Mouse (Mus musculus): ENCODE data around the gene Fibin. TPM values are rescaled to one million over a fixed set of nuclear protein-coding genes. Genes with fewer than 3 reads are reported as not detected.

Fibin gene
- polyA plus RNA-seq, 1 experiment = 49.2 TPM

DNA sequence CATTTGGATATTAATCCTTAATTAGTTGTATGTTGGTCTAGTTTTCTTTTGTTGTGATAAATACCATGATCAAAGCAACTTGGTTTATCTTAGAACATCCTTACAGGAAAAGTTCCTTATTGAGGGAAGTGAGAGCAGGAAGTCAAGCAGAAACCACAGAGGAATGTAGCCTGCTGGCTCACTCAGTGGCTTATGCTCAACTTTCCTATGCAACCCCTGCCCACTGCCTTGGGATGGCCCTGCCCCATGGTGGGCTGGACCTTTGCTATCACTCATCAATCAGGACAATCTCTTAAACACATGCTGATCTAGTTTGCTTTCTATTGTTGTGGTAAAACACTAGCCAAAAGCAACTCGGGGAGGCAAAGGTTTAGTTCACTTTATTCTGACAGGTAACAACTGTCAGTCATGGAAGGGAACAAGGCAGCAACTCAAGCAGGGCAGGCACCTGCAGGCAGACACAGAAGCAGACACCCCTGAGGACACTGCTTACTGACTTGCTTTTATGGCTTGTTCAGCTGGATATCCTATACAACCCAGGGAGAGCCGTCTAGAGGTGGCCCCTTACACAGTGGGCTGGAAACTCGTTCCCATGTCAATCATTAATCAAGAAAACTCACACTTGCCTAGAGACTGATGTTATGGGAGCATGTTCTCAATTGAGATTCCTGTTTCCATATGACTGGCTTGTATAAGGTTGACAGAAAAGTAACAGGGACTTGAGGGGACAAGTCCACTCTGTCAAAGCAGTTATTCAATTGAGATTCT lies 46.7 kb downstream of the Fibin start:
- H3K4me1 ChIP-seq (ENCODE audit: control insufficient read depth, insufficient read depth, low read length) = no peaks in the 10 kb centered on the region
- no peak overlapping the region for H3K4me3 ChIP-seq (ENCODE audit: insufficient read depth, low read length)
- no peak overlapping the region for H3K27ac ChIP-seq (ENCODE audit: insufficient read depth, low read length)
- TF ChIP-seq POLR2A (IDR thresholded peaks at IDR 0.05; ENCODE audit: low read depth, low read length) (no peak), CTCF (IDR thresholded peaks at IDR 0.05; ENCODE audit: borderline replicate concordance, insufficient read depth, low read length) (no peak)

- TF ChIP-seq POLR2A (IDR thresholded peaks at IDR 0.05; ENCODE audit: low read depth, low read length) (no peak), CTCF (IDR thresholded peaks at IDR 0.05; ENCODE audit: borderline replicate concordance, insufficient read depth, low read length) (no peak)
- no peak within 1 kb of the TSS for H3K27ac ChIP-seq (ENCODE audit: insufficient read depth, low read length)
- H3K4me3 ChIP-seq (ENCODE audit: insufficient read depth, low read length) = no peak within 1 kb of the TSS
- no peaks in the 10 kb centered on the region for H3K4me1 ChIP-seq (ENCODE audit: control insufficient read depth, insufficient read depth, low read length)
These were observed 48.4 kb downstream of the Fibin start, which contains the start of gene Bbox1 for GRCm38 (mm10) chr2:110314509-110315155. Gene Bbox1 (minus strand): TSS chr2:110314560.

- Histone ChIP-seq H3K4me3 (ENCODE audit: insufficient read depth, low read length) (no peak overlapping the region), H3K27ac (ENCODE audit: insufficient read depth, low read length) (no peak overlapping the region), H3K4me1 (ENCODE audit: control insufficient read depth, insufficient read depth, low read length) (no peaks in the 10 kb centered on the region)
- TF ChIP-seq CTCF (IDR thresholded peaks at IDR 0.05; ENCODE audit: borderline replicate concordance, insufficient read depth, low read length) (no peak), POLR2A (IDR thresholded peaks at IDR 0.05; ENCODE audit: low read depth, low read length) (no peak)
These were observed 48.9 kb downstream of the Fibin start for GRCm38 (mm10) chr2:110314074-110314473.

GRCm38 (mm10) chr2:110313305-110313824 lies 49.6 kb downstream of the Fibin start:
- TF ChIP-seq CTCF (IDR thresholded peaks at IDR 0.05; ENCODE audit: borderline replicate concordance, insufficient read depth, low read length) = no peak
- TF ChIP-seq POLR2A (IDR thresholded peaks at IDR 0.05; ENCODE audit: low read depth, low read length) = no peak
- no peak overlapping the region for H3K27ac ChIP-seq (ENCODE audit: insufficient read depth, low read length)
- no peak overlapping the region for H3K4me3 ChIP-seq (ENCODE audit: insufficient read depth, low read length)
- H3K4me1 ChIP-seq (ENCODE audit: control insufficient read depth, insufficient read depth, low read length) = no peaks in the 10 kb centered on the region

Other genes starting within 250 kb of the Fibin start
- gene Bbox1, start 48.6 kb downstream of the Fibin start, polyA plus RNA-seq (2011; ENCODE audit: insufficient read length, low read depth, missing spikeins) = not detected in 2 replicates
- not detected in 2 replicates for gene Slc5a12, start 234.1 kb upstream of the Fibin start, polyA plus RNA-seq (2011; ENCODE audit: insufficient read length, low read depth, missing spikeins)